Mouse (Mus musculus) spleen, adult 2 months (tissue): ENCODE measurements around the gene Galp.

Source experiments
- CTCF ChIP-seq: fragments of 200-500 bp; IDR thresholded peaks from 2 replicates; pipeline ENCODE4 v1.5.1; 2011; ENCODE audit warnings: mild to moderate bottlenecking, inconsistent platforms; ENCODE audit not compliant: insufficient read depth, insufficient read length, insufficient replicate concordance; ENCODE audit errors: extremely low read depth
- POLR2A ChIP-seq: fragments of 200-500 bp; IDR thresholded peaks from 2 replicates; pipeline ENCODE4 v1.6.1; 2011; ENCODE audit warnings: low read depth, low read length, inconsistent platforms

- no peak for TF ChIP-seq CTCF
- TF ChIP-seq POLR2A = no peak
These were observed 11.5 kb upstream of the Galp start for GRCm38 (mm10) chr7:6185391-6185790.
